Mouse (Mus musculus): ENCODE data around the gene Pigq. TPM values are rescaled to one million over a fixed set of nuclear protein-coding genes. Genes with fewer than 3 reads are reported as not detected.

The Pigq gene
- polyA plus RNA-seq, 1 experiment from 2014 or later = 75.6 TPM

DNA sequence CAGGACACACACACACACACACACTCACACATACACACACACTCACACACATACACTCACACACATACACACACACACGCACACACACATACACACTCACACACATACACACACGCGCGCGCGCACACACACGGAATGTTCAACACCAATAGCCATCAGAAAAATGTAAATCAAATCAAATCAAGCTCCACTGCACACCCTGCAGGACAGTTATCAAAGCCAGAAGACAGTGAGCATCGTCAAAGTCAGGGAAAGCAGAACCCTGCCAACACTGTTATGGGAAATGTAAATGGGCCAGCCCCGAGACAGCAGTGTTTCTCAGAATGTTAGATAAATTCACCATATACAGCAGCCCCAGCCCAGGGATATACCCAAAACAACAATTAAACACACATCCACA lies 25.7 kb upstream of the Pigq start:
- 94% methylated on average over 9 of the region's 9 CpGs for WGBS
- H3K27ac ChIP-seq = no peak overlapping the region
- no peaks in the 10 kb centered on the region for H3K27me3 ChIP-seq (ENCODE audit: poor library complexity, severe bottlenecking)
- no peaks in the 10 kb centered on the region for H3K9me3 ChIP-seq
- H3K4me3 ChIP-seq = no peak overlapping the region
- peaks cover 27% of the 10 kb centered on the region for H3K36me3 ChIP-seq (replicated peaks)
- no peak for DNase-seq (ENCODE audit: extremely low spot score, low spot score)
- H3K4me1 ChIP-seq = no peaks in the 10 kb centered on the region

DNA sequence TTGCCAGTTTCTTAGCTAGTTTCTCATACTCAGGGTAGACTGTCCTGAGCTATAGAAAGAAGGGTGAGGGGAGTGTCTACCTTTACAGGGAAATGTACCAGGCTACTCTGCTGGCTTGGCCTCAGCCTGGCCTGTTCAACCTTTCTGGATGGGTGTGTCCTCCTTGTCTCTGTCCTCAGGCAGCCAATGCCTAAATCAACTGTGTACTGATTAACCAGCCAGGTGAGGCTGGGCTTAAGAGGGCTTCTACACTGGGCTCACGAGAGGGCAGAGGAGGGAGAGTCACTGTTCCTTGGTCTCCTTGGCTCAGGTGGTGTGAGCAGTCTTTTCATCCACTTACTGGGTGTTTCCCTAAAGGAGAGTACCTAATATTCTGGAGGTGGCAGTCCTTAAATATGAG lies 23.4 kb upstream of the Pigq start:
- Histone ChIP-seq H3K9me3 (no peaks in the 10 kb centered on the region), H3K36me3 (replicated peaks) (peaks cover 47% of the 10 kb centered on the region), H3K27ac (no peak overlapping the region), H3K27me3 (ENCODE audit: poor library complexity, severe bottlenecking) (no peaks in the 10 kb centered on the region), H3K4me3 (no peak overlapping the region), H3K4me1 (no peaks in the 10 kb centered on the region)
- 95% methylated on average over 1 of the region's 1 CpGs for WGBS
- no peak for DNase-seq (ENCODE audit: extremely low spot score, low spot score)

DNA sequence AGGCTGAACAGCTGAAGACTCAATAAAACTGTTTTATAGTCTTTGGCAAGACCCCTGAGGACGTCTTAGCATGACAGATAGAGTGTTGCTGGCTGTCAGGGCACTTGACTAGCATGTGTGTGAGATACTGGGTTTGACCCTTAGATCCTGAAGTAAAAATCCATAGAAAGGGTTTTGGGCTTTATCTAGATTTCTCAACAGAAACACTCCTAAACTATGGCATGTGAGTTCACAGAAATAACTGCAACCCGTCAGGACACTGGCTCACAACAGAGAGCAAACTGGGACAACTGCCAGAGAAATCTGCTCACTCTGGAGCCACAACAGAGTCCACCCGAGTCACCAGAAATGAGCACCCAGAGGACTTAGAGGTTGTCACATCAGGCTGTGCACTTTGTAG lies 22.9 kb upstream of the Pigq start:
- H3K36me3 ChIP-seq (replicated peaks) = peaks cover 47% of the 10 kb centered on the region
- H3K4me3 ChIP-seq = no peak overlapping the region
- H3K9me3 ChIP-seq = no peaks in the 10 kb centered on the region
- 84% methylated on average over 3 of the region's 3 CpGs for WGBS
- no peak overlapping the region for H3K27ac ChIP-seq
- no peaks in the 10 kb centered on the region for H3K4me1 ChIP-seq
- no peak for DNase-seq (ENCODE audit: extremely low spot score, low spot score)
- no peaks in the 10 kb centered on the region for H3K27me3 ChIP-seq (ENCODE audit: poor library complexity, severe bottlenecking)

DNA sequence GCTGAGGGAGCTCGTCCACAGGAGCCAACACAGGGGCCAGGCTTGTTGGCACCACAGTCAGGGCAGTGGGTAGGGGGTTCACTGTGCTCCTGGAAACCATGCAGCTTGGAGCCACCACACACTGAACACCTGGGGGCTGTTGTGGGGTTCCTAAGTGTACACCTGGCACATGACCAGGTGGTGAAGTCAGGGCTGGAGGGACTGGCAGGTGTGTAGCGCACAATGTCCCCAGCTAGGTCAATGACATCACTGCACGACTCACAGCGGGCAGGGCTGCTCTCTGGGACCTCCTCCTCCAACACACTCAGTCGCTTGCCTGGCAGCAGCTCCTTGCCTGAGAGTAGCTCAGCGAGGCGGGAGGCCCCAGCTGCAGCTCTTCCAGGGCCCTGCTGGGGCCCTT lies 19.5 kb upstream of the Pigq start:
- Histone ChIP-seq H3K4me1 (no peaks in the 10 kb centered on the region), H3K27ac (no peak overlapping the region), H3K4me3 (no peak overlapping the region), H3K27me3 (ENCODE audit: poor library complexity, severe bottlenecking) (no peaks in the 10 kb centered on the region), H3K9me3 (no peaks in the 10 kb centered on the region), H3K36me3 (replicated peaks) (peaks cover 67% of the 10 kb centered on the region)
- whole genome bisulfite sequencing = 92% methylated on average over 7 of the region's 7 CpGs
- no peak for DNase-seq (ENCODE audit: extremely low spot score, low spot score)

DNA sequence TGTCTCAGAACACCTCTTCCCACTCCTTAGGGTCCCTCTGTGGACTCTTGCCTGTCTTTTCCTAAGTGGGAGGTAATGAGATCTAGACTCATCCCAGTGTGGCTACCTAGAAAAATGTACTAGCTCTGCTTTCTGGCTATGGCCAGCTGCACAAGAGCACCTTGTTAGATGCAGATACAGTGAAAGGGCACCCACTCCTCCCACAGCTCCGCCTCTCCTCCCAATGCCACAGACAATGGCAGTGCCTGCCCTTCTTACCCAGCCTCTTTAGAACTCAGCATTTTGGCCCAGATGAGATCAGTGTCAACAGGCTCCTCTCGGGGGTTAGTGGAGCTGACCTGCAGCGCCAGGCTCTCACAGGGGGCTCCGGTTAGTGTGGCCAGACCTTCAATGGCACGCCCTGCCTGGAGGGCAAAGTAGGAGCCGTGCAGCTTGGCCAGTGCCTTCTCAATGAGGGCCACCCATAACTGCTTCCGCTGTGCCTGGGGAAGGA lies 17.7 kb upstream of the Pigq start:
- H3K27ac ChIP-seq = no peak overlapping the region
- WGBS = 94% methylated on average over 7 of the region's 7 CpGs
- H3K36me3 ChIP-seq (replicated peaks) = peaks cover 84% of the 10 kb centered on the region

DNA sequence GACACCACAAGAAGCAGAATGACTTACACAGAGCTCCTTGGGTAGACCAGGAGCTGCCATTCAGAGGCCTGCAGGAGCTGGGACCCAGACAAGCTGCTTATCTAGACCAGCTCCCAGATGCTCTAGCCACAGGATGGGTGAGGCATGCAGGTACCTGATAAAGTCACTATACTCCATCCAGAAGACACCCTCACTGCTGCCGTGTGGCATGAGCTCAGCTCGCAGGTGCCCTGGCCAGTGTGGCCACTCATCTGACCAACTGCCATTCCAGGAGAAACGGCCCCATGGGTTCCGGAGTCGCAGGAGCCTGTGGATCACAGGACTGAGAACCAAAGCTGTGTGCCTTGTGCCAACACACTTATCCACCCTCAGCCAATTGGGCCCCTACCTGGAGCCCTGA lies 16.8 kb upstream of the Pigq start:
- no peak overlapping the region for H3K27ac ChIP-seq
- no peaks in the 10 kb centered on the region for H3K9me3 ChIP-seq
- 94% methylated on average over 5 of the region's 5 CpGs for WGBS
- H3K36me3 ChIP-seq (replicated peaks) = peaks cover 85% of the 10 kb centered on the region
- no peak overlapping the region for H3K4me3 ChIP-seq
- H3K4me1 ChIP-seq = 0 out of 2 replicates have a peak, but pooled peaks cover 7% of the 10 kb centered on the region
- DNase-seq (ENCODE audit: extremely low spot score, low spot score) = no peak
- no peaks in the 10 kb centered on the region for H3K27me3 ChIP-seq (ENCODE audit: poor library complexity, severe bottlenecking)

More for the DNA sequence above, 17.7 kb upstream of the Pigq start:
- Histone ChIP-seq H3K27me3 (ENCODE audit: poor library complexity, severe bottlenecking) (no peaks in the 10 kb centered on the region), H3K4me1 (0 out of 2 replicates have a peak, but pooled peaks cover 3% of the 10 kb centered on the region), H3K4me3 (no peak overlapping the region), H3K9me3 (no peaks in the 10 kb centered on the region)
- no peak for DNase-seq (ENCODE audit: extremely low spot score, low spot score)

DNA sequence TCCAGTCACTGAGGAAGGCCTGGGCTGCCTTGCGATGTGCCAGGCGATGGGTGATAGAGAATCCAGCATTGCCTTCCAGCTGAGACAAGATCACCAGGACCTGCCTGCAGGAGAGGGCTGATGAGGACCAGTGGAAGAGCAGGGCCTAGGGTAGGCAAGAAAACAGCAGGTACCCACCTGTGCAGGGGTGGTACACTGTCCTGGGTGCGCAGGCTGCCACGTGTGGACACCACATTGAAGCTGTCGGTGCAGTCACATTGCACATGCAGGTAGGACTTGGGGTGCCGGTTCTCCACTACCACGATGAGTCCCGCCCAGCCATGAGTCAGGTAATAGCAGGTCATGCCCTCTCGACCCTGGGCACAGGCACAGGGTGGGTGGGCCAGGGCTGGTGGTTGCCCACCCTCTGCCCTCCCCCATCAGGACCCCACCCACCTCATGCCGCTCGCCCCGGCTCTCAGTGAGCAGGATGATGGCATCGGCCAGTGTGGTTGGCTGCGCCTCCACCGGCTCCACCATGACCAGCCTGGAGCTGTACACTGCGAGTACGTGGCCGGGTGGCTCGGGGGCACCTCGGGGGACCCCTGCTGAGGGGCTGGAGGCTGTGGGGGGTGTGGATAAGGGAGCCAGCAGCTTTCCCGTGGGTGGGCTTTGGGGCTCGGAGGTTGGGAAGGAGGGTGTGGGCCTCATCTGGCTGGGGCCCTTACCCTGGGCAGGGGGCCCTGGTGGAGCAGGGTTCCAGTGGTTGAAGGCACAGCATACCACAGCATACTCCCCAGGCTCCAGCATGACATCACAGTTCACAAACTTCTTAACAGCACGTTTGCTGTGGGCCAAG lies 15.1 kb upstream of the Pigq start:
- H3K27me3 ChIP-seq (ENCODE audit: poor library complexity, severe bottlenecking) = peaks cover 1% of the 10 kb centered on the region
- no peak for DNase-seq (ENCODE audit: extremely low spot score, low spot score)
- H3K9me3 ChIP-seq = no peaks in the 10 kb centered on the region
- H3K4me3 ChIP-seq = no peak overlapping the region
- 0 out of 2 replicates have a peak, but pooled peaks cover 12% of the 10 kb centered on the region for H3K4me1 ChIP-seq
- H3K27ac ChIP-seq = no peak overlapping the region
- H3K36me3 ChIP-seq (replicated peaks) = peaks cover 75% of the 10 kb centered on the region
- WGBS = 92% methylated on average over 23 of the region's 23 CpGs

DNA sequence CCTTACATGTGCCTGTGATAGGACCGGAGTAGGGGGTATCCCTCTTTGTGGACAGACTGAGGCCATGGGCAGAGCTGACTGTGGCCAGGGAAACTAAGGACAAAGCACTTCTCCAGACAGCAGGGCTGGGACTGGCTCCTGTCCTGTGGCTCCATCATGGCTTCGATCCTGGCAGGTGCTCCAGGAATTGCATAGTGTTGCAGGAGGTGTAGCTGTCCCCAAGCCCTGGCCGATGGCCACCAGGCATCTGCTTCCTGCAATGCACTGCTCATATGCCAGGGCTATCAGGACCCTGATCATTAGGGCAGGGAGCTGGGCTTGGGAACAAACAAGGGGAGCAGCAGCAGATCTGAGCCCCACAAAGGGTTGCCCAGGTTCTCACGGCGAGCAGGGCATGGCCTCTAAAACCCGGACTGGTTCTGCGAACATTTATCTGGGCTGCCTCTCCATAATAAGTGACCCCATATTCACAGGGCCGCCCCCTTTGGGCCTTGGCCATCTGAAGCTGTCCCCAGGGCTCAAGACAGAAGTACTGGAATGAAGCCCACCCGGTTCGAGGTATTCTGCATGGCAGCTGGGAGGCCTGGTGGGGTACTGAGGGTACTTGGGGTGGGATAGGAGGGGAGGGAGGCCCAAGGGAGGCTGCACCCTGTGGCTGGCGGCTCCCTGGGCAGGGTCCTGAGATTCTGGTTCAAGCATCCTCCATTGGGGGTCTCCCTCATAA lies 14.2 kb upstream of the Pigq start:
- Histone ChIP-seq H3K9me3 (no peaks in the 10 kb centered on the region), H3K4me1 (0 out of 2 replicates have a peak, but pooled peaks cover 12% of the 10 kb centered on the region), H3K36me3 (replicated peaks) (peaks cover 66% of the 10 kb centered on the region), H3K4me3 (no peak overlapping the region), H3K27me3 (ENCODE audit: poor library complexity, severe bottlenecking) (peaks cover 10% of the 10 kb centered on the region), H3K27ac (no peak overlapping the region)
- no peak for DNase-seq (ENCODE audit: extremely low spot score, low spot score)
- WGBS = 95% methylated on average over 11 of the region's 11 CpGs

DNA sequence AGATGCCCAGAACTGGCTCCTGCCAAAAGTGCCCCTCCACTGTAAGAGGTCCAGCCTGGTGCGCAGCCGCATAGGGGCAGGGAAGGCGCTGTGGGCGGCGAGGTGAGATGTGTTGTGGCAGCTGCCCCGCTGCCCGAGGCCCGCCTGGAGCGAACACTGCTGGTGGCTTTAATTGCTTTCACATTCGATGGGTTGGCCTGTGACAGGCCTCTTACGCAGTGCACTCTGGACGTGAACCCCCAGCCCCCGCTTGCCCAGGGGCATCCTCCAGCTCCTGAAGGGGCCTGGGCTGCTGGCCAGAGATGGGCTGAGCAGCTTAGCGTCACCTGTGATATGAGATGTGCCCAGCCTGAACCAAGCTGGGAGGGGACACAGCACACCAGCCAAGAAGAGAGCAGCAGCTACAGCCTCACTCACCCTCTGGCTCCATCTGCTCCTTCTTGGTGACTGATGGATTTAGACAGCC lies 12.9 kb upstream of the Pigq start:
- WGBS = 80% methylated on average over 14 of the region's 14 CpGs
- H3K36me3 ChIP-seq (replicated peaks) = peaks cover 53% of the 10 kb centered on the region
- DNase-seq (ENCODE audit: extremely low spot score, low spot score) = no peak

DNA sequence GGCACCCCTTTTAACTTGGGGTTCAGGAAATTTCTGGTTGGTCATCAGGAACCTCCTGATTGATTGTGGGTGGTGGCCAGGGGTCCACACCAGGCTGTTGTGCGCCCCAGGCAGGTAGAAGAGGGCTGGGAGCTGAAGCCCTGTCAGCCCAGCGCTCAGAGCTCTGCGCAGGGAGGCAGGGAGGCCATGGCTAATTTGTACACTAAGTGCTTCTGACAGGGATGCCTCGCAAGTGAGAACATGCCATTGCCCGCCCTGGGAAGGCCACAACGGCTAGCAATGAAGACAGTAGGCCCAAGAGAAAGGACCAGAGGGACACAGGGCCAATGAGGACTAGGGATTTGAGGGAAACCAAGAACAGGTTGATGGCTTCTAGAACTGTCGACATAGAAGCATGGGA lies 11.9 kb upstream of the Pigq start:
- Histone ChIP-seq H3K27ac (no peak overlapping the region), H3K4me3 (no peak overlapping the region), H3K9me3 (no peaks in the 10 kb centered on the region), H3K36me3 (replicated peaks) (peaks cover 43% of the 10 kb centered on the region), H3K4me1 (peaks cover 20% of the 10 kb centered on the region), H3K27me3 (ENCODE audit: poor library complexity, severe bottlenecking) (peaks cover 34% of the 10 kb centered on the region)
- 84% methylated on average over 7 of the region's 7 CpGs for WGBS
- DNase-seq (ENCODE audit: extremely low spot score, low spot score) = no peak

More for the DNA sequence above, 12.9 kb upstream of the Pigq start:
- Histone ChIP-seq H3K9me3 (no peaks in the 10 kb centered on the region), H3K4me3 (no peak overlapping the region; the same call in 1 of the 2 replicates), H3K4me1 (0 out of 2 replicates have a peak, but pooled peaks cover 12% of the 10 kb centered on the region), H3K27ac (no peak overlapping the region), H3K27me3 (ENCODE audit: poor library complexity, severe bottlenecking) (peaks cover 24% of the 10 kb centered on the region)

DNA sequence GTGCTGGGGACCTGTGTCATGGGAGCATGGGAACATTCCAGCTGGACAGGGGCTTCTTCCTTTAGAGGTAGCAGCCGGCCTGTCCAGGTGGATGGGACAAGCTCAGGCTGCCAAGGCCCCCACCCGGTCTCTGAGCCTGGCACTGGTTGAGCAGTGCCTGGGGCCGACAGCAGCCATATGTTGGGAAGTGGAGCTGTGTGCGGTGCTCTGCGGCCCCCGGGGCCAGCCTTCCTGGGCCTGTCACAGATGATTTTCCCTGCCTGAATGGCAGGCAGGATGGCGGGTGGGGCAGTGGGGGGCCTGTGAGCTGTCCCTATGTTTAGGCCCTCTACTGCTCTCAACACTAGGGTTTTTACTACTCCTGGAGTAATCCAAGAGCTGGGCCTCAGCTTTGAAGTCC lies 11.5 kb upstream of the Pigq start:
- H3K9me3 ChIP-seq = no peaks in the 10 kb centered on the region
- peaks cover 39% of the 10 kb centered on the region for H3K36me3 ChIP-seq (replicated peaks)
- H3K4me3 ChIP-seq = no peak overlapping the region
- no peak overlapping the region for H3K27ac ChIP-seq
- H3K27me3 ChIP-seq (ENCODE audit: poor library complexity, severe bottlenecking) = peaks cover 38% of the 10 kb centered on the region
- WGBS = 83% methylated on average over 7 of the region's 7 CpGs
- no peak for DNase-seq (ENCODE audit: extremely low spot score, low spot score)
- H3K4me1 ChIP-seq = peaks cover 24% of the 10 kb centered on the region

DNA sequence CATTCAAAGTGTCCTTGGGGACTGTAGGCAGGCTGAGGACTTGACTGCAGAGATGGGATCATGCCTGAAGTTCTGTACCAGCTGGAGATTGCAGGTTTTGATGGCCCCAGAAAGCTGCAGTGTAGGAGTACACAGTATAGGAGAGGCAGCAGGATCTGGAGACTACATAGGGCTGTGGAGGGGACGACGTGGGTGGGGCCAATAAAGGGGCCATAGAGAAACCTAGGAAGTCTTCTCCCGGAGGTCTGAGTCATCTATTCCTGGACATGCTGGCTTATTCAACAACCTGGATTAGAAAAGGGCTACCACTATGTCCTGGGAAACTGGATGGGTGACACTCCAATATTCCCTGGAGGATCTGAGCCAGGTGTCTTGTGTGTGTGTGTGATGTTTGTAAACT lies 11.0 kb upstream of the Pigq start:
- WGBS = 80% methylated on average over 3 of the region's 3 CpGs
- peaks cover 35% of the 10 kb centered on the region for H3K36me3 ChIP-seq (replicated peaks)
- no peak overlapping the region for H3K27ac ChIP-seq
- DNase-seq (ENCODE audit: extremely low spot score, low spot score) = no peak
- no peaks in the 10 kb centered on the region for H3K9me3 ChIP-seq
- H3K27me3 ChIP-seq (ENCODE audit: poor library complexity, severe bottlenecking) = peaks cover 42% of the 10 kb centered on the region
- no peak overlapping the region for H3K4me3 ChIP-seq
- peaks cover 29% of the 10 kb centered on the region for H3K4me1 ChIP-seq

DNA sequence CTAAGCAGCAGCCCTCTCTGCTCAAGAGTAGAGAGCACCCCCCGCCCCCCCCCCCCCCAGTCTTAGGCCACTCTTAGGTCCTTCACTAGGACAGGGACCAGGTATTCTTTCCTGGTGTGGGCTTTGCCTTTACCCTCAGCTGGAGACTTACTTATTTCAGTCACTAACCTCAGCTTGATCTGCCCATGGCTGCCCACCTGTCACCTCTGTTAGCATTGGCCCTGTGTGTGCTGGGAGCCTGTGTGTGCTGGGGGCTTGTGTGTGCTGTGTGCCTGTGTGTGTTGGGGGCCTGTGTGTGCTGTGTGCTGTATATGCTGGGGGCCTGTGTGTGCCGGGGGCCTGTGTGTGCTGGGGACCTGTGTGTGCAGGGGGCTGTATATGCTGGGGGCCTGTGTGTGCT lies 9.9 kb upstream of the Pigq start:
- DNase-seq (ENCODE audit: extremely low spot score, low spot score) = no peak
- no peaks in the 10 kb centered on the region for H3K9me3 ChIP-seq
- H3K36me3 ChIP-seq (replicated peaks) = peaks cover 24% of the 10 kb centered on the region
- H3K27me3 ChIP-seq (ENCODE audit: poor library complexity, severe bottlenecking) = peaks cover 53% of the 10 kb centered on the region
- H3K4me1 ChIP-seq = peaks cover 29% of the 10 kb centered on the region
- H3K4me3 ChIP-seq = no peak overlapping the region
- whole genome bisulfite sequencing = 68% methylated on average over 2 of the region's 2 CpGs
- H3K27ac ChIP-seq = no peak overlapping the region
